Mouse (Mus musculus) thymus, postnatal 4 days (tissue): ENCODE data around the gene Tctex1d4.
A peak's percentile ranks its signal among the peaks of the same experiment; 100 is the strongest.

ENCODE experiments used
- DNase-seq: peaks from one replicate; pipeline ENCODE4 v3.0.0; 2021

Tctex1d4 gene

GRCm38 (mm10) chr4:117126675-117127290, at the start of gene Tctex1d4:
Gene Tctex1d4, plus strand, starts transcription at chr4:117126794.
- DNase-seq, result no peak

GRCm38 (mm10) chr4:117087948-117088640, 38.5 kb upstream of the Tctex1d4 start:
- DNase-seq, result no peak

- DNase-seq, result no peak
These were observed 36.0 kb upstream of the Tctex1d4 start for GRCm38 (mm10) chr4:117090586-117090985.

GRCm38 (mm10) chr4:117094626-117095361, 31.8 kb upstream of the Tctex1d4 start:
- no peak for DNase-seq

GRCm38 (mm10) chr4:117095551-117096452, 30.8 kb upstream of the Tctex1d4 start, which contains the start of gene Ptch2:
Gene Ptch2, plus strand, starts transcription at chr4:117096075.
- peak; percentile 91 for DNase-seq

GRCm38 (mm10) chr4:117096666-117097065, 29.9 kb upstream of the Tctex1d4 start:
- no peak for DNase-seq

- DNase-seq, result no peak
These were observed 28.4 kb upstream of the Tctex1d4 start for GRCm38 (mm10) chr4:117097969-117098763.

GRCm38 (mm10) chr4:117098764-117099036, 27.9 kb upstream of the Tctex1d4 start:
- no peak for DNase-seq

- peak; percentile 46 for DNase-seq
These were observed 26.6 kb upstream of the Tctex1d4 start for GRCm38 (mm10) chr4:117100036-117100435.

- peak; percentile 54 for DNase-seq
These were observed 25.4 kb upstream of the Tctex1d4 start for GRCm38 (mm10) chr4:117101218-117101617.

- DNase-seq, result no peak
These were observed 21.9 kb upstream of the Tctex1d4 start for GRCm38 (mm10) chr4:117104672-117105071.

- no peak for DNase-seq
These were observed 21.5 kb upstream of the Tctex1d4 start for GRCm38 (mm10) chr4:117105127-117105526.

GRCm38 (mm10) chr4:117107813-117108523, 18.6 kb upstream of the Tctex1d4 start:
- DNase-seq, result no peak

- DNase-seq, result no peak
These were observed 18.1 kb upstream of the Tctex1d4 start for GRCm38 (mm10) chr4:117108524-117108849.

GRCm38 (mm10) chr4:117109330-117109729, 17.3 kb upstream of the Tctex1d4 start:
- DNase-seq, result no peak

- peak; percentile 66 for DNase-seq
These were observed 16.3 kb upstream of the Tctex1d4 start for GRCm38 (mm10) chr4:117110249-117110648.

GRCm38 (mm10) chr4:117110985-117111384, 15.6 kb upstream of the Tctex1d4 start:
- no peak for DNase-seq

- no peak for DNase-seq
These were observed 13.4 kb upstream of the Tctex1d4 start for GRCm38 (mm10) chr4:117113237-117113636.

GRCm38 (mm10) chr4:117115592-117115991, 11.0 kb upstream of the Tctex1d4 start:
- peak; percentile 74 for DNase-seq

- DNase-seq, result no peak
These were observed 8.7 kb upstream of the Tctex1d4 start for GRCm38 (mm10) chr4:117117931-117118330.

- DNase-seq, result no peak
These were observed 7.0 kb upstream of the Tctex1d4 start for GRCm38 (mm10) chr4:117119636-117120035.

- DNase-seq, result no peak
These were observed 6.5 kb upstream of the Tctex1d4 start for GRCm38 (mm10) chr4:117120052-117120444.
